Mouse (Mus musculus): ENCODE results near the gene Ubc. TPM values are rescaled to one million over a fixed set of nuclear protein-coding genes. Genes with fewer than 3 reads are reported as not detected.
"Not testable (repeated sequence)": the region's sequence is repeated elsewhere in the genome, so short reads cannot be mapped to it uniquely, and the experiment has no call there.

Gene Ubc
- total and polyA plus RNA-seq, 2 experiments from 2014 or later = 742 to 889 TPM

DNA sequence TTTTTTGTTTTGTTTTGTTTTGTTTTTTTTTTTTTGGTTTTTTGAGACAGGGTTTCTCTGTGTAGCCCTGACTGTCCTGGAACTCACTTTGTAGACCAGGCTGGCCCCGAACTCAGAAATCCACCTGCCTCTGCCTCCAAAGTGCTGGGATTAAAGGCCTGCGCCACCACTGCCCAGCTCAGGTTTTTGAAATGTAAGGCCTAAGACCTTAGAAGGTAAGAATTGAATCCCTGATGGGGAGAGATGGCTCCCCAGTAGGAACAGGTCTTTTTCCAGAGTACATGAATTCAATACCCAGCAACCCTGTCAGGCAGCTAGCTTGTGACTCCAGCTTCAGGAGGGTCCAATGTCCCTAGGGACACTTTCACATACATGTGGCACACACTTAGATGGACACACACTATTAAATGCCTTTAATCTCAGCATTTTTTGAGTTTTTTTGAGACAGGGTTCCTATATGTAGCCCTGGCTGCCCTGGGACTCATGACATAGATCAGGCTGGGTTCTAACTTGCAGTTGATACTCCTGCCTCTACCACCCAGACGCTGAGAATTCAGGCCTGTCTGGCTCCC, 990 bp upstream of the Ubc start:
- peak overlapping the region; percentile 44; the same call in 1 of the 2 replicates for H3K9ac ChIP-seq (replicated peaks; ENCODE audit: low read depth, low read length)
- H3K4me2 ChIP-seq (ENCODE audit: low read depth, low read length) = no peak overlapping the region
- H3K4me1 ChIP-seq (ENCODE audit: control insufficient read depth, insufficient read depth) = peaks cover 25% of the 10 kb centered on the region

DNA sequence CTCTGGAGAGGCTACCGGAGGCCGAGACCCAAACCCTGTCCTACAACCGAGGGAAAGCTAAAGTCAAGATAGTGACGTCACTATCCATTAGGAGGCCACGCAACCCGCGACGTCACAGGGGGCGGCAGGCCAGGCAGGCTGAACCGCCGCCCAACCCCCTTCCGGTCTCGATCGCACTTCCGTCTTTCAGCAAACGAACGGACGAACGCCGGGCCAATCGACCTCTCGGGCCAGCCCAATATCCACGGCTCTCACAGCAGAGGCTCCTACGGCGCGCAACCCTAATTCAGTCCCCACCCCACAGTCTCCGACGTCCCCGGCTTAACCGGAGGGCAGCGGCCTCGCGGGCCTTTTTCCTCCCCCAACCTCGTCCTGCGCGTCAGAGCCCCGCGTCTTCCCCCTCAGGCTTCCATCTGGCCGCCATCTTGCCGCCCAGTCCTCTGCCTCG, 847 bp downstream of the Ubc start, which contains the start of gene Gm10382:
Gene Gm10382 (plus strand): TSS at position 192 of the 448 bp plus-strand sequence.
- under 1% methylated on average over 41 of the region's 41 CpGs for WGBS
- H3K4me2 ChIP-seq (ENCODE audit: low read depth, low read length) = peak within 1 kb of the TSS; percentile 73
- H3K4me3 ChIP-seq (ENCODE audit: low read depth, low read length) = peak within 1 kb of the TSS; percentile 81
- no peaks in the 10 kb centered on the region for H3K9me3 ChIP-seq (replicated peaks; ENCODE audit: control insufficient read depth, low read length)
- H3K27ac ChIP-seq (ENCODE audit: low read depth) = peak within 1 kb of the TSS; percentile 97
- peak within 1 kb of the TSS; percentile 96 for H3K9ac ChIP-seq (replicated peaks; ENCODE audit: low read depth, low read length)
- peaks cover 25% of the 10 kb centered on the region for H3K4me1 ChIP-seq (ENCODE audit: control insufficient read depth, insufficient read depth)
- DNase-seq (ENCODE audit: low spot score) (peak; percentile 84), ATAC-seq (ENCODE audit: insufficient read depth, low read depth) (peak; percentile 4; the same call in 1 of the 2 replicates)
- no peaks in the 10 kb centered on the region for H3K27me3 ChIP-seq (ENCODE audit: control insufficient read depth, insufficient read depth, low read length)
- peaks cover 23% of the 10 kb centered on the region for H3K36me3 ChIP-seq (replicated peaks; ENCODE audit: control insufficient read depth, insufficient read depth, low read length)
- no peak for TF ChIP-seq CTCF (IDR thresholded peaks at IDR 0.05; ENCODE audit: low read depth)
- no peak for TF ChIP-seq EP300 (IDR thresholded peaks at IDR 0.05; ENCODE audit: low read depth)

More for the DNA sequence above, 990 bp upstream of the Ubc start:
- WGBS = 86% methylated on average over 3 of the region's 3 CpGs
- Histone ChIP-seq H3K9me3 (replicated peaks; ENCODE audit: control insufficient read depth, low read length) (no peaks in the 10 kb centered on the region), H3K4me3 (ENCODE audit: low read depth, low read length) (no peak overlapping the region), H3K27me3 (ENCODE audit: control insufficient read depth, insufficient read depth, low read length) (no peaks in the 10 kb centered on the region), H3K36me3 (replicated peaks; ENCODE audit: control insufficient read depth, insufficient read depth, low read length) (peaks cover 7% of the 10 kb centered on the region), H3K27ac (ENCODE audit: low read depth) (peak overlapping the region; percentile 97)
- no peak for DNase-seq (ENCODE audit: low spot score)
- no peak for TF ChIP-seq CTCF (IDR thresholded peaks at IDR 0.05; ENCODE audit: low read depth)
- TF ChIP-seq EP300 (IDR thresholded peaks at IDR 0.05; ENCODE audit: low read depth) = no peak
- ATAC-seq (ENCODE audit: insufficient read depth, low read depth) = no peak

DNA sequence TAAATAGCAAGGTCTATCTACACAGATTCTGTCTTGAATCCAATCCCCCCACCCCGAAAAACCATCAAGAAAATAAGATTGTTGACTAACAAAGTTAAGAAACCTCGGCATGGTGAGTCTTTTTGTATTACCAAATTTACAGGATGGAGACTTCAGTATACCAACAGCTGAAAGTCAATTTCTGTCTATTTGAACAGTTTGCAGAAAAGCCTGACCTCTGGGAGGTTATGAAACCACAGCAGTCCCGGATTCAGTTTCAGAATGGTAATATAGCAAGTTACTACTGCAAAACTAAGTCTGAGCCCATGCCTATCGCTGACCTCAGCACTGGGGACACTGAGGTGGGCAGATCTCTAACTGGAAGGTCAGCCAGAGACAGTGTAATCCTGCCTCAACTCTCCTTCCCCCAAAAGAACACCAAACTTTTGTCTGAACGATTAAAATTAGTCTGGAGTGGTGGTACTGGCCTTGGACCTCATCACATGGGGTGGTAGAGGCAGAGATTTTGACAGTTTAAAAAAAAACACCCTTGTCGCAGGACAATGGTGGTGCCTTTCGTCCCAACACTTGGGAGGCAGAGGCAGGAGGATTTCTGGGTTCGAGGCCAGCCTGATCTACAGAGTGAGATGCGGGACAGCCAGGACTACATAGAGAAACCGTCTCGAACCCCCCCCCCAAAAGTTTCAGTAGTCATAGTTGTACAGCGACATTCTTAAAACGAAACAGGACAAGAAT, 1.5 kb downstream of the Ubc start:
- TF ChIP-seq EP300 (IDR thresholded peaks at IDR 0.05; ENCODE audit: low read depth) (0 out of 2 replicates have a peak, but pooled peaks have one; percentile 32), CTCF (IDR thresholded peaks at IDR 0.05; ENCODE audit: low read depth) (no peak)
- peaks cover 20% of the 10 kb centered on the region for H3K4me1 ChIP-seq (ENCODE audit: control insufficient read depth, insufficient read depth)
- H3K4me3 ChIP-seq (ENCODE audit: low read depth, low read length) = peak overlapping the region; percentile 81

DNA sequence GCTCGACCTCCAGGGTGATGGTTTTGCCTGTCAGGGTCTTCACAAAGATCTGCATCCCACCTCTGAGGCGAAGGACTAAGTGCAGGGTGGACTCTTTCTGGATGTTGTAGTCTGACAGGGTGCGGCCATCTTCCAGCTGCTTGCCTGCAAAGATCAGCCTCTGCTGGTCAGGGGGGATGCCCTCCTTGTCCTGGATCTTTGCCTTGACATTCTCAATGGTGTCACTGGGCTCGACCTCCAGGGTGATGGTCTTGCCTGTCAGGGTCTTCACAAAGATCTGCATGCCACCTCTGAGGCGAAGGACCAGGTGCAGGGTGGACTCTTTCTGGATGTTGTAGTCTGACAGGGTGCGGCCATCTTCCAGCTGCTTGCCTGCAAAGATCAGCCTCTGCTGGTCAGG, 2.7 kb downstream of the Ubc start:
- not testable (repeated sequence) for H3K9ac ChIP-seq (replicated peaks; ENCODE audit: low read depth, low read length); H3K27ac ChIP-seq (ENCODE audit: low read depth); ATAC-seq (ENCODE audit: insufficient read depth, low read depth); H3K9me3 ChIP-seq (replicated peaks; ENCODE audit: control insufficient read depth, low read length); DNase-seq (ENCODE audit: low spot score); H3K27me3 ChIP-seq (ENCODE audit: control insufficient read depth, insufficient read depth, low read length); H3K4me3 ChIP-seq (ENCODE audit: low read depth, low read length)
- peaks cover 23% of the 10 kb centered on the region for H3K36me3 ChIP-seq (replicated peaks; ENCODE audit: control insufficient read depth, insufficient read depth, low read length)
- peaks cover 15% of the 10 kb centered on the region for H3K4me1 ChIP-seq (ENCODE audit: control insufficient read depth, insufficient read depth)
- peak overlapping the region; percentile 30; the same call in 1 of the 2 replicates for H3K4me2 ChIP-seq (ENCODE audit: low read depth, low read length)
- WGBS = 55% methylated on average over 5 of the region's 6 CpGs

More for the DNA sequence above, 1.5 kb downstream of the Ubc start:
- Histone ChIP-seq H3K27ac (ENCODE audit: low read depth) (peak overlapping the region; percentile 97), H3K27me3 (ENCODE audit: control insufficient read depth, insufficient read depth, low read length) (no peaks in the 10 kb centered on the region), H3K9me3 (replicated peaks; ENCODE audit: control insufficient read depth, low read length) (no peaks in the 10 kb centered on the region), H3K36me3 (replicated peaks; ENCODE audit: control insufficient read depth, insufficient read depth, low read length) (peaks cover 23% of the 10 kb centered on the region), H3K9ac (replicated peaks; ENCODE audit: low read depth, low read length) (peak overlapping the region; percentile 96), H3K4me2 (ENCODE audit: low read depth, low read length) (peak overlapping the region; percentile 73)
- no peak for ATAC-seq (ENCODE audit: insufficient read depth, low read depth)
- no peak for DNase-seq (ENCODE audit: low spot score)
- 8% methylated on average over 13 of the region's 13 CpGs for WGBS

DNA sequence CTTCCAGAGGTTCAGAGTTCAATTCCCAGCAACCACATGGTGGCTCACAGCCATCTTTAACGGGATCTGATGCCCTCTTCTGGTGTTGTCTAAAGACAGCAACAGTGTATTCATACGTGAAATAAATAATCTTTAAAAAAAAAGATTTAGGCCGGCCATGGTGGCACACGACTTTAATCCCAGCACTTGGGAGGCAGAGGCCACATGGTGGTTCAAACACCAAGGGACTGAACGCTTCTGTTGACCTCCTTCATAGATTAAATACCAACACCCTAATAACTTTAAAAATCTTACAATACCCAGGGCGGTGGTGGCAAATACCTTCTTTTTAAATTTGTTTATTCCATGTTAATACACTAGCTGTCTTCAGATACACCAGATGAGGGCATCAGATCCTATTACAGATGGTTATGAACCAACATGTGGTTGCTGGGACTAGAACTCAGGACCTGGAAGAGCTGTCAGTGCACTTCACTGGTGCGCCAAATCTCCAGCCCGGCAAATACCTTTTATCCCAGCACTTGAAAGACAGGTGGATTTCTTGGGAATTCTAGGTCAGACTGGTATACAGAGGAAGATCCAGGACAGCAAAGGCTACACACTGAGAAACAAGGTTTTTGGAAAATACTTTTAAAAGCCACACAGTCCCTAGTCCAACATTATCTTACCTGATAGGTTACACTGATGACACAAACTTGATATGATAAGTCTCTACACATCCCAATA, 4.6 kb downstream of the Ubc start:
- H3K9ac ChIP-seq (replicated peaks; ENCODE audit: low read depth, low read length) = 0 out of 2 replicates have a peak overlapping the region, but pooled peaks have one; percentile 20
- H3K4me3 ChIP-seq (ENCODE audit: low read depth, low read length) = peak overlapping the region; percentile 35
- WGBS = 50% methylated on average over 8 of the region's 8 CpGs
- no peak for TF ChIP-seq CTCF (IDR thresholded peaks at IDR 0.05; ENCODE audit: low read depth)
- 0 out of 2 replicates have a peak, but pooled peaks have one; percentile 10 for TF ChIP-seq EP300 (IDR thresholded peaks at IDR 0.05; ENCODE audit: low read depth)
- H3K9me3 ChIP-seq (replicated peaks; ENCODE audit: control insufficient read depth, low read length) = no peaks in the 10 kb centered on the region
- H3K27me3 ChIP-seq (ENCODE audit: control insufficient read depth, insufficient read depth, low read length) = no peaks in the 10 kb centered on the region
- no peak overlapping the region for H3K27ac ChIP-seq (ENCODE audit: low read depth)
- H3K4me1 ChIP-seq (ENCODE audit: control insufficient read depth, insufficient read depth) = no peaks in the 10 kb centered on the region
- peaks cover 23% of the 10 kb centered on the region for H3K36me3 ChIP-seq (replicated peaks; ENCODE audit: control insufficient read depth, insufficient read depth, low read length)
- no peak for DNase-seq (ENCODE audit: low spot score)
- ATAC-seq (ENCODE audit: insufficient read depth, low read depth) = no peak
- H3K4me2 ChIP-seq (ENCODE audit: low read depth, low read length) = peak overlapping the region; percentile 53
